ENCODE assay signal across 17 mouse cellular contexts in the genomic region with DNA sequence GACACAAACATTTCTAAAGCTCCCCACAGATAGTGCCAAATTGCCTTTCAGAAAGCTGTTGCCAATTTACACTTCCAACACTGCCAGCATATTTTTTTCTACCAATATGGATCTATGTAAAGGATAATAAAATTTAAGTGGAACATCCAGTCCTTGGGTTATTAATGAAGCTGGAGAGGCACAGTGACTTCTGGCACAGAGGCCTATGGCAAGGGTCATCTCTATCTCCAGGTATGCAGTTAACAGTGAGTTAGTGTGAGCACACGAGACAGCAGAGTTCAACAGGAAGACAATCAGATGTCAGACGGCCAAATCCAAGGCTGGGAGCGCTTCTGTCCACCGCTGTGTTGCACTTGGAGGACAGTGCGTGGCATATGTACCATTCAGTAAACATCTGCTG.
"Had no signal": no experiment of that assay in that cellular context is flagged by ENCODE, and none has a peak within 500 bp of the region (broad histone marks: within the 10 kb centered on the region; RNA-seq: fewer than 3 reads in every experiment).

No protein-coding gene starts in this region.

- H3K4me2 ChIP-seq: heart, embryonic 12.5 days; hindbrain, embryonic 13.5 days; hindbrain, embryonic 15.5 days; kidney, embryonic 15.5 days; limb, embryonic 12.5 days; liver, embryonic 12.5 days had no signal

- H3K27me3 ChIP-seq: heart, embryonic 12.5 days; hindbrain, embryonic 13.5 days; hindbrain, embryonic 15.5 days; kidney, embryonic 15.5 days; limb, embryonic 12.5 days; liver, embryonic 12.5 days had no signal

- H3K9ac ChIP-seq: heart, embryonic 12.5 days; hindbrain, embryonic 13.5 days; hindbrain, embryonic 15.5 days; kidney, embryonic 15.5 days; limb, embryonic 12.5 days; liver, embryonic 12.5 days had no signal

- H3K27ac ChIP-seq: heart, embryonic 10.5 days; hindbrain, embryonic 13.5 days; hindbrain, embryonic 15.5 days; hindbrain, postnatal 0 days; kidney, embryonic 15.5 days; kidney, postnatal 0 days; limb, embryonic 12.5 days; liver, embryonic 12.5 days had no signal

- ATAC-seq: intestine, embryonic 16.5 days; liver, embryonic 12.5 days had no signal

- H3K9me3 ChIP-seq: heart, embryonic 10.5 days; heart, embryonic 12.5 days; hindbrain, embryonic 13.5 days; hindbrain, embryonic 15.5 days; kidney, embryonic 15.5 days; limb, embryonic 12.5 days; liver, embryonic 12.5 days had no signal

- DNase-seq: gastrocnemius, postnatal 14 days; gastrocnemius, postnatal 36 days; heart, postnatal 14 days; heart, postnatal 36 days; kidney, adult 11 months; layer of hippocampus, adult 9-11 months; layer of hippocampus, postnatal 36 days had no signal

- H3K4me3 ChIP-seq: heart, embryonic 10.5 days; heart, embryonic 12.5 days; hindbrain, embryonic 13.5 days; hindbrain, embryonic 15.5 days; kidney, embryonic 15.5 days; limb, embryonic 12.5 days; liver, embryonic 12.5 days had no signal

- H3K36me3 ChIP-seq: heart, embryonic 10.5 days; heart, embryonic 12.5 days; hindbrain, embryonic 13.5 days; hindbrain, embryonic 15.5 days; kidney, embryonic 15.5 days; limb, embryonic 12.5 days; liver, embryonic 12.5 days had no signal
